Comparison of ENCODE assay signal across 8 mouse cellular contexts in genomic region chrX:38600177-38600994, GRCm38 (mm10). TPM values are rescaled to one million over a fixed set of nuclear protein-coding genes. Genes with fewer than 3 reads are reported as not detected.
DNase-seq lines count a peak whose midpoint lies in the region; ATAC-seq and TF ChIP-seq lines count a peak whose summit lies in the region.

Gene Mcts1, plus strand, starts transcription at chrX:38600578.

- no peaks in the 10 kb centered on the region for H3K27me3 ChIP-seq in embryonic facial prominence, embryonic 14.5 days (replicated peaks; ENCODE audit: control insufficient read depth, insufficient read depth, low read length)
- H3K27me3 ChIP-seq in heart, adult 2 months (ENCODE audit: control insufficient read depth, insufficient read depth, low read length): no peaks in the 10 kb centered on the region
- no peaks in the 10 kb centered on the region for H3K27me3 ChIP-seq in limb, embryonic 13.5 days
- no peaks in the 10 kb centered on the region for H3K27me3 ChIP-seq in midbrain, embryonic 16.5 days (ENCODE audit: control insufficient read depth, insufficient read depth, low read depth, low read length)

- no peaks in the 10 kb centered on the region for H3K9me3 ChIP-seq in embryonic facial prominence, embryonic 14.5 days (ENCODE audit: control insufficient read depth, low read length)
- no peaks in the 10 kb centered on the region for H3K9me3 ChIP-seq in limb, embryonic 13.5 days
- no peaks in the 10 kb centered on the region for H3K9me3 ChIP-seq in midbrain, embryonic 16.5 days (replicated peaks; ENCODE audit: control insufficient read depth, low read length, poor library complexity, severe bottlenecking)

- 19% methylated on average over 24 of the region's 26 CpGs for WGBS in embryonic facial prominence, embryonic 14.5 days
- 20% methylated on average over 26 of the region's 26 CpGs for WGBS in heart, adult 2 months
- WGBS in limb, embryonic 13.5 days: 14% methylated on average over 25 of the region's 26 CpGs
- WGBS in midbrain, embryonic 16.5 days: 29% methylated on average over 21 of the region's 26 CpGs

- peak within 1 kb of the TSS; percentile 58 for H3K4me2 ChIP-seq in embryonic facial prominence, embryonic 14.5 days (ENCODE audit: low read depth, low read length)
- peak within 1 kb of the TSS; percentile 66 for H3K4me2 ChIP-seq in limb, embryonic 13.5 days (replicated peaks)
- peak within 1 kb of the TSS; percentile 54 for H3K4me2 ChIP-seq in midbrain, embryonic 16.5 days (ENCODE audit: low read length)

- intact Hi-C loops in heart, adult 2 months (cut with DNase I): loop anchor here (1.0 to 10.0 kb wide), 4 partner anchors 35 to 146 kb away; partner anchors contain the start of genes C1galt1c1 and Lamp2

- H3K4me1 ChIP-seq in embryonic facial prominence, embryonic 14.5 days (ENCODE audit: control insufficient read depth, insufficient read depth, low read length): no peaks in the 10 kb centered on the region
- H3K4me1 ChIP-seq in heart, adult 2 months (ENCODE audit: control insufficient read depth, insufficient read depth, low read length): no peaks in the 10 kb centered on the region
- no peaks in the 10 kb centered on the region for H3K4me1 ChIP-seq in limb, embryonic 13.5 days
- H3K4me1 ChIP-seq in midbrain, embryonic 16.5 days (ENCODE audit: control insufficient read depth, insufficient read depth, low read length): no peaks in the 10 kb centered on the region

- H3K27ac ChIP-seq in embryonic facial prominence, embryonic 14.5 days (replicated peaks; ENCODE audit: low read depth, low read length): peak within 1 kb of the TSS; percentile 74
- H3K27ac ChIP-seq in heart, adult 2 months: peak within 1 kb of the TSS; percentile 69
- H3K27ac ChIP-seq in limb, embryonic 13.5 days: peak within 1 kb of the TSS; percentile 65
- peak within 1 kb of the TSS; percentile 82 for H3K27ac ChIP-seq in midbrain, embryonic 16.5 days (ENCODE audit: low read length)

- peak; percentile 66 for TF ChIP-seq POLR2A in heart, adult 2 months (IDR thresholded peaks at IDR 0.05; ENCODE audit: insufficient read depth, low read depth, low read length)

- peak; percentile 95 for ATAC-seq in embryonic facial prominence, embryonic 14.5 days (ENCODE audit: low read depth)
- peak; percentile 89 for ATAC-seq in limb, embryonic 13.5 days (ENCODE audit: low FRiP score, low read depth)
- ATAC-seq in midbrain, embryonic 16.5 days: peak; percentile 95

- no peaks in the 10 kb centered on the region for H3K79me2 ChIP-seq in heart, adult 2 months (replicated peaks; ENCODE audit: control insufficient read depth, insufficient read depth, low read length)

- peak; percentile 70 for DNase-seq in 3134 (ENCODE audit: extremely low read depth, insufficient read length, low spot score)
- DNase-seq in adrenal gland, postnatal 25 days: peak; percentile 44
- DNase-seq in embryonic facial prominence, embryonic 14.5 days (ENCODE audit: low spot score): peak; percentile 94
- peak; percentile 67 to 83 for DNase-seq in heart, adult 2 months
- DNase-seq in kidney, adult 8-10 months: peak; percentile 78 to 82
- DNase-seq in spleen, postnatal 10 days (ENCODE audit: low spot score in 2 of 2): peak; percentile 27 to 66

- no peak for TF ChIP-seq CTCF in heart, adult 2 months (IDR thresholded peaks at IDR 0.05)

- H3K9ac ChIP-seq in embryonic facial prominence, embryonic 14.5 days (ENCODE audit: low read depth, low read length): peak within 1 kb of the TSS; percentile 62
- H3K9ac ChIP-seq in heart, adult 2 months (ENCODE audit: low read depth, low read length): peak within 1 kb of the TSS; percentile 68
- peak within 1 kb of the TSS; percentile 64 for H3K9ac ChIP-seq in limb, embryonic 13.5 days
- peak within 1 kb of the TSS; percentile 72 for H3K9ac ChIP-seq in midbrain, embryonic 16.5 days (ENCODE audit: low read depth, low read length)

- no peak for TF ChIP-seq EP300 in heart, adult 2 months (IDR thresholded peaks at IDR 0.05; ENCODE audit: insufficient read depth, low read depth, low read length)

- no peaks in the 10 kb centered on the region for H3K36me3 ChIP-seq in embryonic facial prominence, embryonic 14.5 days (ENCODE audit: control insufficient read depth, insufficient read depth, low read length)
- H3K36me3 ChIP-seq in heart, adult 2 months (ENCODE audit: control insufficient read depth, insufficient read depth, low read length): no peaks in the 10 kb centered on the region
- H3K36me3 ChIP-seq in limb, embryonic 13.5 days: no peaks in the 10 kb centered on the region
- no peaks in the 10 kb centered on the region for H3K36me3 ChIP-seq in midbrain, embryonic 16.5 days (ENCODE audit: control insufficient read depth, insufficient read depth, low read length)

- H3K4me3 ChIP-seq in embryonic facial prominence, embryonic 14.5 days (ENCODE audit: low read depth, low read length): peak within 1 kb of the TSS; percentile 52
- H3K4me3 ChIP-seq in heart, adult 2 months: peak within 1 kb of the TSS; percentile 61
- H3K4me3 ChIP-seq in limb, embryonic 13.5 days: peak within 1 kb of the TSS; percentile 53
- H3K4me3 ChIP-seq in midbrain, embryonic 16.5 days (ENCODE audit: low read depth, low read length): peak within 1 kb of the TSS; percentile 51

RNA-seq across cellular contexts. Expression of gene Mcts1, which starts in this region (rescaled TPM):
- total RNA-seq in adrenal gland, postnatal 25 days (2021): 85.1 and 86.4 TPM in 2 replicates
- 92.1 and 104 TPM in 2 replicates for polyA plus RNA-seq in embryonic facial prominence, embryonic 14.5 days (2014; fragmentation: Nextera tagmentation; extraction: Ambion mirVana)
- total RNA-seq in heart, adult 2 months (2021): 10 to 100 TPM; 32.5 to 34.7 TPM
- 11.9 and 17.1 TPM in 2 replicates for polyA plus RNA-seq in heart, adult 2 months (2012; rRNA removed)
- 102 and 108 TPM in 2 replicates for polyA plus RNA-seq in limb, embryonic 13.5 days (2015; fragmentation: Nextera tagmentation; extraction: Ambion mirVana)
- polyA plus RNA-seq in midbrain, embryonic 16.5 days (2015; fragmentation: Nextera tagmentation; extraction: Ambion mirVana): 173 and 181 TPM in 2 replicates

Comparison
In these comparisons a context has a peak if more than half of its experiments do, and no peak if none do; other contexts are left out.
1. Peak in every context shown above with its lines: DNase-seq, ATAC-seq, H3K4me3 ChIP-seq and H3K27ac ChIP-seq.
2. DNase-seq: peak in every context shown above with its lines; median percentile 94 in embryonic facial prominence, embryonic 14.5 days; 80 in kidney, adult 8-10 months; 75 in heart, adult 2 months; 70 in 3134; 46 in spleen, postnatal 10 days; 44 in adrenal gland, postnatal 25 days.